Comparison of ENCODE assay signal across 16 mouse cellular contexts in the genomic region with DNA sequence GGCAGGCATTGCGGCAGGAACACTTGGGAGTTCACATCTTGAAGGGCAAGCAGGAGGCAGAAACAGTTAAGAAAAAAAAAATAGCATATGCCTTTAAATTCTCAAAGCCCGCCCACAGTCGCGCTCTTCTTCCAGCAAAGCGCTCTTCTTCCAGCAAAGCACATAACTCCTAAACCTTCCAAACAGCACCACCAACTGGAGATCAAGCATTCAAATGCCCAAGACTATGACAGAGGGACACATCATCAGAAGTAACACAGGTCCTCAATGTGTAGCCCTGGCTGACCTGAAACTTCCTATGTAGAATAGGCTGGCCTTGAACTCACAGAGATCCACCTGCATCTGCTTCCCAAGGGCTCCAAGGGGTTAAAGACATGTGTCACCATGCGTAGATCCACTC.
DNase-seq lines count a peak whose midpoint lies in the region; ATAC-seq lines count a peak whose summit lies in the region.
"Had no signal": no experiment of that assay in that cellular context is flagged by ENCODE, and none has a peak within 500 bp of the region (broad histone marks: within the 10 kb centered on the region; RNA-seq: fewer than 3 reads in every experiment).

No protein-coding gene starts in this region.

- H3K9ac ChIP-seq in embryonic facial prominence, embryonic 14.5 days (ENCODE audit: low read depth, low read length), result no peak overlapping the region
- H3K9ac ChIP-seq in kidney, embryonic 15.5 days, result no peak overlapping the region
- H3K9ac ChIP-seq: forebrain, embryonic 15.5 days; heart, embryonic 15.5 days; lung, embryonic 15.5 days had no signal

- DNase-seq in embryonic facial prominence, embryonic 14.5 days (ENCODE audit: low spot score), result peak; percentile 57
- DNase-seq in embryonic facial prominence, embryonic 10.5 days (ENCODE audit: low spot score), result no peak
- DNase-seq in kidney, adult 9 months, result peak; percentile 43
- peak; percentile 34 for DNase-seq in ES-CJ7 (ENCODE audit: low read depth, low spot score)
- peak; percentile 17 for DNase-seq in kidney, postnatal 14 days
- no peak for DNase-seq in thymus, postnatal 36 days
- no peak for DNase-seq in spleen, adult 18-20 months
- DNase-seq: embryo, embryonic 11 days; midbrain, embryonic 14.5 days; thymus, postnatal 25 days had no signal

- H3K4me1 ChIP-seq in embryonic facial prominence, embryonic 14.5 days (ENCODE audit: control insufficient read depth, insufficient read depth, low read length), result no peaks in the 10 kb centered on the region
- peaks cover 9% of the 10 kb centered on the region for H3K4me1 ChIP-seq in embryonic facial prominence, embryonic 10.5 days
- H3K4me1 ChIP-seq in kidney, embryonic 15.5 days, result no peaks in the 10 kb centered on the region
- H3K4me1 ChIP-seq: forebrain, embryonic 15.5 days; heart, embryonic 15.5 days; lung, embryonic 15.5 days had no signal

- WGBS in embryonic facial prominence, embryonic 14.5 days, result 79% methylated on average over 6 of the region's 6 CpGs
- 89% methylated on average over 6 of the region's 6 CpGs for WGBS in embryonic facial prominence, embryonic 10.5 days
- WGBS in kidney, embryonic 15.5 days, result 88% methylated on average over 6 of the region's 6 CpGs

- H3K27me3 ChIP-seq in embryonic facial prominence, embryonic 14.5 days (replicated peaks; ENCODE audit: control insufficient read depth, insufficient read depth, low read length), result no peaks in the 10 kb centered on the region
- H3K27me3 ChIP-seq in embryonic facial prominence, embryonic 10.5 days (replicated peaks; ENCODE audit: low read depth, poor library complexity, severe bottlenecking), result no peaks in the 10 kb centered on the region
- H3K27me3 ChIP-seq in kidney, embryonic 15.5 days, result no peaks in the 10 kb centered on the region
- H3K27me3 ChIP-seq: forebrain, embryonic 15.5 days; heart, embryonic 15.5 days; lung, embryonic 15.5 days; Patski had no signal

- H3K36me3 ChIP-seq in embryonic facial prominence, embryonic 14.5 days (ENCODE audit: control insufficient read depth, insufficient read depth, low read length), result no peaks in the 10 kb centered on the region
- H3K36me3 ChIP-seq in embryonic facial prominence, embryonic 10.5 days (replicated peaks), result no peaks in the 10 kb centered on the region
- no peaks in the 10 kb centered on the region for H3K36me3 ChIP-seq in kidney, embryonic 15.5 days
- H3K36me3 ChIP-seq: forebrain, embryonic 15.5 days; heart, embryonic 15.5 days; lung, embryonic 15.5 days had no signal

- no peak overlapping the region for H3K27ac ChIP-seq in embryonic facial prominence, embryonic 14.5 days (replicated peaks; ENCODE audit: low read depth, low read length)
- no peak overlapping the region for H3K27ac ChIP-seq in embryonic facial prominence, embryonic 10.5 days (replicated peaks)
- H3K27ac ChIP-seq in kidney, embryonic 15.5 days, result no peak overlapping the region
- H3K27ac ChIP-seq: forebrain, embryonic 15.5 days; heart, embryonic 15.5 days; lung, embryonic 15.5 days had no signal

- no peak for ATAC-seq in embryonic facial prominence, embryonic 14.5 days (ENCODE audit: low read depth)
- ATAC-seq in kidney, embryonic 15.5 days (replicated peaks; ENCODE audit: low FRiP score), result no peak
- ATAC-seq: forebrain, embryonic 15.5 days; inflammation-experienced regulatory T-cells, adult 6 months; Patski had no signal

- H3K4me3 ChIP-seq in embryonic facial prominence, embryonic 14.5 days (ENCODE audit: low read depth, low read length), result no peak overlapping the region
- no peak overlapping the region for H3K4me3 ChIP-seq in embryonic facial prominence, embryonic 10.5 days
- H3K4me3 ChIP-seq in kidney, embryonic 15.5 days (replicated peaks), result no peak overlapping the region
- H3K4me3 ChIP-seq: forebrain, embryonic 15.5 days; heart, embryonic 15.5 days; lung, embryonic 15.5 days had no signal

- no peaks in the 10 kb centered on the region for H3K9me3 ChIP-seq in embryonic facial prominence, embryonic 14.5 days (ENCODE audit: control insufficient read depth, low read length)
- H3K9me3 ChIP-seq in embryonic facial prominence, embryonic 10.5 days, result no peaks in the 10 kb centered on the region
- H3K9me3 ChIP-seq in kidney, embryonic 15.5 days (replicated peaks), result no peaks in the 10 kb centered on the region
- H3K9me3 ChIP-seq: forebrain, embryonic 15.5 days; heart, embryonic 15.5 days; lung, embryonic 15.5 days had no signal

- H3K4me2 ChIP-seq in embryonic facial prominence, embryonic 14.5 days (ENCODE audit: low read depth, low read length), result no peak overlapping the region
- no peak overlapping the region for H3K4me2 ChIP-seq in kidney, embryonic 15.5 days
- H3K4me2 ChIP-seq: forebrain, embryonic 15.5 days; heart, embryonic 15.5 days; lung, embryonic 15.5 days had no signal

Comparison
In these comparisons a context has a peak if more than half of its experiments do, and no peak if none do; other contexts are left out.
1. DNase-seq: peak in embryonic facial prominence, embryonic 14.5 days (single experiment), kidney, adult 9 months (single experiment), ES-CJ7 (single experiment) and kidney, postnatal 14 days (single experiment); none in embryonic facial prominence, embryonic 10.5 days (single experiment), thymus, postnatal 36 days (0 of 2) and spleen, adult 18-20 months (0 of 2).